Mouse (Mus musculus) lung, postnatal 0 days (tissue): Measurements from ENCODE around the gene Plekhb1.

Experiments used
- CTCF ChIP-seq: IDR thresholded peaks from 2 replicates; pipeline ENCODE4 v1.5.1; 2016; ENCODE audit warnings: antibody characterized with exemption, mild to moderate bottlenecking
- EP300 ChIP-seq: IDR thresholded peaks from 2 replicates; pipeline ENCODE4 v1.6.1; 2016; ENCODE audit warnings: antibody characterized with exemption, mild to moderate bottlenecking, control low read depth

GRCm38 (mm10) chr7:100663729-100664304 lies 1.6 kb upstream of the Plekhb1 start:
- TF ChIP-seq EP300 (no peak), CTCF (no peak)
